Mouse (Mus musculus): ENCODE results near the gene Tomm40. TPM values are rescaled to one million over a fixed set of nuclear protein-coding genes. Genes with fewer than 3 reads are reported as not detected.

Gene Tomm40
- total RNA-seq, 4 experiments from 2014 or later = 94.0 to 101 (median 99.2) TPM

Other genes with a start within 250 kb of the Tomm40 start
- gene Bloc1s3, start 207.1 kb downstream of the Tomm40 start, total RNA-seq (2022) = 1 to 10 TPM; 2.2 to 3.1 (median 3.0) TPM
- gene Trappc6a, start 207.0 kb downstream of the Tomm40 start, total RNA-seq (2022) = 10 to 100 TPM; 36.3 to 44.7 (median 37.2) TPM
- not detected for gene Nkpd1, start 197.6 kb downstream of the Tomm40 start, total RNA-seq (2022)
- gene Ppp1r37, start 152.4 kb downstream of the Tomm40 start, total RNA-seq (2022) = 10 to 100 TPM; 61.6 to 72.9 (median 63.8) TPM
- gene Zfp296, start 138.2 kb downstream of the Tomm40 start, total RNA-seq (2022) = under 1 TPM; 0.25 to 0.84 (median 0.34) TPM
- gene Gemin7, start 137.8 kb downstream of the Tomm40 start, total RNA-seq (2022) = 10 to 100 TPM; 44.9 to 65.4 (median 52.1) TPM
- 10 to 100 TPM in 3 of 4 experiments, 1 to 10 TPM in 1; 9.6 to 16.8 (median 12.1) TPM for gene Clasrp, start 111.0 kb downstream of the Tomm40 start, total RNA-seq (2022)
- 1 to 10 TPM; 6.4 to 9.2 (median 7.7) TPM for gene Relb, start 86.0 kb downstream of the Tomm40 start, total RNA-seq (2022)
- 10 to 100 TPM; 69.3 to 77.8 (median 72.6) TPM for gene Clptm1, start 50.4 kb downstream of the Tomm40 start, total RNA-seq (2022)
- under 1 TPM in 1 of 4 experiments, not detected in 3; 0.92 TPM for gene Apoc2, start 37.5 kb downstream of the Tomm40 start, total RNA-seq (2022)
- not detected for gene Gm44805, start 34.0 kb downstream of the Tomm40 start, total RNA-seq (2022)
- not detected for gene Apoc4, start 34.0 kb downstream of the Tomm40 start, total RNA-seq (2022)
- gene Apoc1, start 22.8 kb downstream of the Tomm40 start, total RNA-seq (2022) = 1 to 10 TPM in 1 of 4 experiments, under 1 TPM in 1, not detected in 2; 0.98 to 1.1 TPM
- 100 to 1,000 TPM; 172 to 309 (median 253) TPM for gene Apoe, start 16.2 kb downstream of the Tomm40 start, total RNA-seq (2022)
- gene Nectin2, start 35.0 kb upstream of the Tomm40 start, total RNA-seq (2022) = 10 to 100 TPM; 24.8 to 37.3 (median 34.9) TPM
- 100 to 1,000 TPM; 185 to 199 (median 197) TPM for gene Bcam, start 55.6 kb upstream of the Tomm40 start, total RNA-seq (2022)
- under 1 TPM in 2 of 4 experiments, not detected in 2; 0.37 to 0.76 TPM for gene Cblc, start 81.4 kb upstream of the Tomm40 start, total RNA-seq (2022)
- gene Bcl3, start 107.3 kb upstream of the Tomm40 start, total RNA-seq (2022) = 1 to 10 TPM; 2.1 to 4.4 (median 3.5) TPM
- gene Gm19345, start 136.6 kb upstream of the Tomm40 start, total RNA-seq (2022) = not detected
- gene Ceacam16, start 145.9 kb upstream of the Tomm40 start, total RNA-seq (2022) = under 1 TPM in 1 of 4 experiments, not detected in 3; 0.27 TPM
- not detected for gene Ceacam19, start 172.5 kb upstream of the Tomm40 start, total RNA-seq (2022)
- 10 to 100 TPM; 17.9 to 25.0 (median 20.5) TPM for gene Pvr, start 205.7 kb upstream of the Tomm40 start, total RNA-seq (2022)
- gene Igsf23, start 235.3 kb upstream of the Tomm40 start, total RNA-seq (2022) = 1 to 10 TPM; 1.4 to 2.1 (median 1.6) TPM
- not detected for gene Ceacam20, start 250.0 kb upstream of the Tomm40 start, total RNA-seq (2022)

Data from heart, adult 8-10 months (tissue).